Mouse (Mus musculus) midbrain, postnatal 0 days (tissue): ENCODE data around the gene Dhx9. TPM values are rescaled to one million over a fixed set of nuclear protein-coding genes. Genes with fewer than 3 reads are reported as not detected.
"Not testable (repeated sequence)": the region's sequence is repeated elsewhere in the genome, so short reads cannot be mapped to it uniquely, and the experiment has no call there.

ENCODE experiments used
- ATAC-seq: fragments of 200-750 bp; cut with Nextera tagmentation; 2 replicates; pipeline ENCODE4 v1.8.0; 2017; ENCODE audit warnings: moderate number of reproducible peaks, mild to moderate bottlenecking, moderate TSS enrichment, moderate library complexity; ENCODE audit not compliant: low FRiP score
- DNase-seq: peaks from one replicate; pipeline ENCODE4 v3.0.0-alpha.2; 2015; ENCODE audit warnings: low spot score
- H3K27ac ChIP-seq: fragments of 300-500 bp; sonication (generic); 2 replicates; pipeline ENCODE4 v1.5.1; 2014; ENCODE audit warnings: low read depth, mild to moderate bottlenecking, low read length, mixed read lengths
- H3K27me3 ChIP-seq: fragments of 300-500 bp; sonication (generic); 2 replicates; pipeline ENCODE4 v1.6.1; 2014; ENCODE audit warnings: low read length, control low read depth, mixed read lengths; ENCODE audit not compliant: insufficient read depth
- H3K36me3 ChIP-seq: fragments of 300-500 bp; sonication (generic); 2 replicates; pipeline ENCODE4 v1.6.1; 2014; ENCODE audit warnings: low read length, control low read depth, mixed read lengths; ENCODE audit not compliant: insufficient read depth
- H3K4me1 ChIP-seq: fragments of 300-500 bp; sonication (generic); 2 replicates; pipeline ENCODE4 v1.6.1; 2014; ENCODE audit warnings: mild to moderate bottlenecking, control low read depth, antibody characterized with exemption, low read length, mixed read lengths; ENCODE audit not compliant: insufficient read depth
- H3K4me2 ChIP-seq: fragments of 300-500 bp; sonication (generic); 2 replicates; pipeline ENCODE4 v1.6.1; 2014; ENCODE audit warnings: low read depth, mild to moderate bottlenecking, low read length, mixed read lengths; ENCODE audit not compliant: poor library complexity, severe bottlenecking
- H3K4me3 ChIP-seq: fragments of 300-500 bp; sonication (generic); 2 replicates; pipeline ENCODE4 v1.5.1; 2014; ENCODE audit warnings: low read depth, mild to moderate bottlenecking, low read length, moderate library complexity
- H3K9ac ChIP-seq: fragments of 300-500 bp; sonication (generic); replicated peaks from 2 replicates; pipeline ENCODE4 v1.6.1; 2014; ENCODE audit warnings: mild to moderate bottlenecking, low read length, moderate library complexity, mixed read lengths; ENCODE audit not compliant: poor library complexity, severe bottlenecking
- H3K9me3 ChIP-seq: fragments of 300-500 bp; sonication (generic); 2 replicates; pipeline ENCODE4 v1.6.1; 2016; ENCODE audit warnings: low read length, control low read depth
- CTCF ChIP-seq: IDR thresholded peaks from 2 replicates; pipeline ENCODE4 v1.5.1; 2016; ENCODE audit warnings: antibody characterized with exemption, mild to moderate bottlenecking
- WGBS: fragments of 180-500 bp; shearing (Covaris S2); extraction: QIAGEN DNeasy Blood & Tissue Kit; methylation state at CpG from one replicate; pipeline ENCODE4 v1.1.7; 2014; 5-methylcytosine and 5-hydroxymethylcytosine counted together
- polyA plus RNA-seq: library from polyadenylated mRNA; unstranded; fragments of >200 nt; fragmentation: Nextera tagmentation; extraction: Ambion mirVana; gene quantifications from 2 replicates; pipeline ENCODE4 v1.2.1, GENCODE M21; 2015
- total RNA-seq: library from RNA; depleted of rRNA; stranded (reverse); fragments of >200 nt; gene quantifications from 2 replicates; pipeline ENCODE4 v1.2.3, GENCODE M21; 2014; rRNA removed

Dhx9 gene
- total and polyA plus RNA-seq, 2 experiments from 2014 or later = 30.0 to 53.7 TPM

GRCm38 (mm10) chr1:153411723-153412122 lies 75.7 kb downstream of the Dhx9 start:
- DNase-seq = no peak
- H3K4me1 ChIP-seq = no peaks in the 10 kb centered on the region
- no peak overlapping the region for H3K27ac ChIP-seq
- ATAC-seq = no peak
- H3K9ac ChIP-seq = no peak overlapping the region
- no peaks in the 10 kb centered on the region for H3K9me3 ChIP-seq
- H3K4me3 ChIP-seq = no peak overlapping the region
- no peak overlapping the region for H3K4me2 ChIP-seq
- no peaks in the 10 kb centered on the region for H3K27me3 ChIP-seq
- 90% methylated on average over 6 of the region's 6 CpGs for WGBS
- TF ChIP-seq CTCF = no peak
- no peaks in the 10 kb centered on the region for H3K36me3 ChIP-seq

GRCm38 (mm10) chr1:153410915-153411314 lies 76.5 kb downstream of the Dhx9 start:
- not testable (repeated sequence) for H3K4me3 ChIP-seq, H3K9me3 ChIP-seq, H3K4me1 ChIP-seq, H3K27me3 ChIP-seq, DNase-seq, H3K9ac ChIP-seq, H3K4me2 ChIP-seq, H3K36me3 ChIP-seq, H3K27ac ChIP-seq, ATAC-seq
- 96% methylated on average over 1 of the region's 4 CpGs for WGBS

- 83% methylated on average over 5 of the region's 5 CpGs for WGBS
- not testable (repeated sequence) for H3K27me3 ChIP-seq, H3K9ac ChIP-seq, DNase-seq, H3K36me3 ChIP-seq, H3K4me1 ChIP-seq, H3K4me2 ChIP-seq, ATAC-seq, H3K27ac ChIP-seq, H3K4me3 ChIP-seq, H3K9me3 ChIP-seq
Observed at GRCm38 (mm10) chr1:153408296-153408695, 79.2 kb downstream of the Dhx9 start.

- DNase-seq, ATAC-seq: not testable (repeated sequence)
- 88% methylated on average over 11 of the region's 11 CpGs for WGBS
Observed at GRCm38 (mm10) chr1:153407641-153408040, 79.8 kb downstream of the Dhx9 start.

More at GRCm38 (mm10) chr1:153407641-153408040, 79.8 kb downstream of the Dhx9 start:
- H3K9me3 ChIP-seq, H3K4me3 ChIP-seq, H3K9ac ChIP-seq, H3K4me1 ChIP-seq, H3K27ac ChIP-seq, H3K4me2 ChIP-seq, H3K27me3 ChIP-seq, H3K36me3 ChIP-seq: not testable (repeated sequence)

Other genes with a start within 250 kb of the Dhx9 start
- 40.6 and 46.1 TPM in 2 replicates for gene Lamc1, start 154.9 kb downstream of the Dhx9 start, total RNA-seq
- 11.5 and 12.0 TPM in 2 replicates for gene Lamc1, start 154.9 kb downstream of the Dhx9 start, polyA plus RNA-seq
- 0.93 and 2.6 TPM in 2 replicates for gene Shcbp1l, start 62.5 kb downstream of the Dhx9 start, total RNA-seq
- 1.2 and 1.3 TPM in 2 replicates for gene Shcbp1l, start 62.5 kb downstream of the Dhx9 start, polyA plus RNA-seq
- gene Npl, start 62.4 kb upstream of the Dhx9 start, total RNA-seq = 8.1 and 11.6 TPM in 2 replicates
- 12.0 and 12.3 TPM in 2 replicates for gene Npl, start 62.4 kb upstream of the Dhx9 start, polyA plus RNA-seq
- 40.7 and 68.0 TPM in 2 replicates for gene Rgs8, start 165.4 kb upstream of the Dhx9 start, total RNA-seq
- 31.1 and 32.1 TPM in 2 replicates for gene Rgs8, start 165.4 kb upstream of the Dhx9 start, polyA plus RNA-seq